Mouse (Mus musculus) CD4-positive, CD25-positive, alpha-beta regulatory T cell (primary cell): ENCODE measurements around the gene Fxyd5. TPM values are rescaled to one million over a fixed set of nuclear protein-coding genes. Genes with fewer than 3 reads are reported as not detected.

Source experiments
- polyA plus RNA-seq: library from polyadenylated mRNA; unstranded; fragments of 100-300 nt; shearing (Covaris generic); gene quantifications from one replicate; pipeline ENCODE4 v1.2.1, GENCODE M21; 2017

The Fxyd5 gene
- 1,672 TPM for polyA plus RNA-seq

GRCm38 (mm10) chr7:31042431-31042910, at the start of gene Fxyd5:
Gene Fxyd5, minus strand, starts transcription at chr7:31042481.

GRCm38 (mm10) chr7:31076492-31076891, 34.2 kb upstream of the Fxyd5 start, which contains the start of gene Fxyd3:
Gene Fxyd3, minus strand, starts transcription at chr7:31076704.

DNA sequence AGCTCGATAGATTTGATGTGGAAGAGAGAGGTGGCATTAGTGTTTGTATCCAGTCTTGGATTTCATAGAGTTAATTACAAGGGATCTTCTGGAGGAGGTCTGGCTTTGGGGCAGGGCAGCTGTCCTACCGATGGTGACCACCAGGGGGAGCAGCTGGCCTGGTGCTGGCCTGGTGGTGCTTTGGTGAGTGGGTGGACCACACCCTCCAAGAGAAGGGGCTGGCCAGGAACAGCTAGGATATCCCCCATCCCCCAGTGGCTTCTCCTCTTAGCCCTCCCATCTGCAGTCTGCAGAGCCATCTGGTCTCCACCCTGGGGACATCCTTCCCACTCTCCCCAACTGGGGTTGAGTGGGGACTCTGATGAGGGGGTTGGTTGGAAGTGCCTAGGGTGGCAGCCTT, 16.8 kb upstream of the Fxyd5 start, which contains the start of gene Lgi4:
Gene Lgi4 (plus strand): TSS at position 235 of the 400 bp plus-strand sequence.

DNA sequence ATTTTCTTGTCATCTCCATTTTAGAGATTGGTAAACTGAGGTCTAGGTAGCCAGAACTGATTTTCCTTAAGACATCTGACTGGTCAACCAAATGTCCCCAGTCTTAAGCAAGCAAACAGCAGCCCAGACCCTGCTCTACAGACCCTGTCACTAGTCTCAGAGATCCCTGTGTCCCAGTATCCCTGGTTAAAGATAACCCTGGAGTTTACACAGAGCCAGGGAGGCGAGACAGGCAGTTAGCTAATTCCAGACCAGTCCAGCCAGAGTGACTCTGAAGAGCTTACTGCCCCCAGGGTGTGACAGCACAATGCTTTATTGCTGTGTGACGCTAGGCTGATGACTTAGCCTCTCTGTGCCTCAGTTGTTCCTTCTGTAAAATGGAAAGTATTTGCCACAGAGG, 14.8 kb upstream of the Fxyd5 start, which contains the start of gene Fxyd1:
Gene Fxyd1 (minus strand): TSS at position 129 of the 400 bp plus-strand sequence.

DNA sequence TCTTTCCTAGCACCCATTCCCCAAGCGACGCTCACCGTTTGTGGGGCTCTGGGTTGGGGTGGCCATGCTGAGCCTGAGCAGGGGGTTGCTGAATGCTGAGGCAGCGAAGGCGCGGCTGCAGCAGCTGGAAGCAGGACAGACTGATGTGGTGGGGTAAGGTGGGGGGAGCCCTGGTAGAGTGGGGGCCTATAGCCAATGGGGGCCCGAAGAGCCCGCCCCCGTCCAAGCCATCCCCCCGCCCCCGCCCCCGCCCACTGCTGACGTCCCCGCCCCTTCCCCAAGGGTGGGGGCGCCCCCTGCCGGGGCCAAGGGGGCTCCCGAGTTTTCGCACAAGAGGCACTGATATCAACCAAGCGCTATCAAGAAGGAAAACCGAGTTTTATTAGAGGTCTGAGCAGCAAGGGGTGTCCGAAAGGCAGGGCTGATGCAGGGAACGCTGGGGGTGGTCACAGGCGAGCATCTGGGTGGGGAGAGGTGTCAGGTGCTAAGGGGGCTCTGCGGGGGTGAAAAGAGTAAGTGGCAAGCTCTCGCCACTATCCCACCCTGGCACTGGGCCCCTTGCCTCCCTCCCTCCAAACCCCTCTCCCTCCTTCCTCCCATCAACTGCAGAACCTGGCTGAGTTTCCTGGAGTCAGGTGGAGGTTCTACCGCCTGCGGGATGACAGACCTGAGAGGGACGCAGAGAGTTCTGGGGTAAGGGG, 9.2 kb upstream of the Fxyd5 start, which contains the start of gene Fxyd7:
Gene Fxyd7 (minus strand): TSS at position 147 of the 701 bp plus-strand sequence.

Other genes with a start within 250 kb of the Fxyd5 start
- gene Ffar2, start 218.7 kb downstream of the Fxyd5 start, polyA plus RNA-seq: 0.26 TPM
- gene Ffar3, start 186.3 kb downstream of the Fxyd5 start, polyA plus RNA-seq: not detected
- gene Ffar1, start 180.9 kb downstream of the Fxyd5 start, polyA plus RNA-seq: 0.07 TPM
- 4.2 TPM for gene Cd22, start 162.1 kb downstream of the Fxyd5 start, polyA plus RNA-seq
- gene Mag, start 127.6 kb downstream of the Fxyd5 start, polyA plus RNA-seq: 0.12 TPM
- not detected for gene Hamp2, start 117.8 kb downstream of the Fxyd5 start, polyA plus RNA-seq
- not detected for gene Hamp, start 98.4 kb downstream of the Fxyd5 start, polyA plus RNA-seq
- 11.1 TPM for gene Usf2, start 85.7 kb downstream of the Fxyd5 start, polyA plus RNA-seq
- gene Lsr, start 69.0 kb downstream of the Fxyd5 start, polyA plus RNA-seq: 4.6 TPM
- 0.59 TPM for gene Fam187b, start 68.7 kb downstream of the Fxyd5 start, polyA plus RNA-seq
- 0.49 TPM for gene Fxyd7, start 9.0 kb upstream of the Fxyd5 start, polyA plus RNA-seq
- not detected for gene Fxyd1, start 14.7 kb upstream of the Fxyd5 start, polyA plus RNA-seq
- gene Lgi4, start 16.9 kb upstream of the Fxyd5 start, polyA plus RNA-seq: not detected
- gene Fxyd3, start 34.2 kb upstream of the Fxyd5 start, polyA plus RNA-seq: not detected
- gene Hpn, start 72.8 kb upstream of the Fxyd5 start, polyA plus RNA-seq: 5.9 TPM
- 0.68 TPM for gene Scn1b, start 84.5 kb upstream of the Fxyd5 start, polyA plus RNA-seq
- 360 TPM for gene Gramd1a, start 113.4 kb upstream of the Fxyd5 start, polyA plus RNA-seq
- not detected for gene Scgb2b2, start 248.0 kb upstream of the Fxyd5 start, polyA plus RNA-seq
- gene Scgb1b2, start 249.3 kb upstream of the Fxyd5 start, polyA plus RNA-seq: not detected